Mouse (Mus musculus): ENCODE measurements around the gene Gm11639.

Gene Gm11639

DNA sequence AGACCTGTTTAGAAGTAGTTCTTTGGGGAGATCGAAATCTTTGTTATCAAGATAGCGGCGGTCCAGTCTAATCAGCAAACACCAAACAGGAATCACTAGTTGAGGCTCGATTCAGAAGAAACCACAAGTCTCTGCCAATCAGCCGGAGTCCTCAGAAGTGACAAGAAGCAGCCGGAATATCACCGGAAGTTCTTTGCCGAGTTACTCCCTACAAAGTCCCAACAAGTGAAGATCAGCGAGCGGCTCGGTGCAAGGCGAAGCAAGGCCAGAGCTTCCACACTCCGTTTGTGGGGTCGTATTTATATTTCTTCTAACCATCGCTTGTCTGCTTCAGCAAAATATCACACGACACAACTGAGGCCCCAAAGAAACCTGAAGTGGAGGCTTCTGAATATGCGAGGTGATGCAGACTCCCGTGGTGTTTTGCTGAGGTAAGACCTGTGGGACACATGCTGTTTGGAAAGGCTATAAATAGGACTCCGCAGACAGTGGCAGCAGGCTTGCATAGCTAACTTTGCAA lies 471.3 kb downstream of the Gm11639 start:
- DNase-seq = no peak

DNA sequence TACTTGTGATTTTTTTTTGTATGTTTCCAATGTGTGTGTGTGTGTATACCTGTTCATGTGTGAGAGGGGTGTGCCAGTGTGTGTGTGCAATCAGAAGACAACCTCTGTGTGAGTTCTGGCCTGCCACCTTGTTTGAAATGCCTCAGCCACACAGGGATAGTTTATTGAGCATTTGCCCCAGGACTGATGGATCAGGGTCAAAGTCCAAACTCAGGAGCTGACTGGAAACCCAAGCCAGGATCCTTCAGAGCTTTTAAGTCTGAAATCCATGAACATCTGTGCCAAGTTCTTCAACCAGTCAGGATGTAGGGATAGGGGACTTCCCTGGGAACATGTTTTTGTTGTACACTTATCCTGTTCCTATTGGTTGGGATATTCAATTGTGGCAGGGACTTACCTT lies 472.5 kb downstream of the Gm11639 start:
- DNase-seq = no peak

GRCm38 (mm10) chr11:105159673-105160360 lies 474.3 kb downstream of the Gm11639 start:
- no peak for DNase-seq

DNA sequence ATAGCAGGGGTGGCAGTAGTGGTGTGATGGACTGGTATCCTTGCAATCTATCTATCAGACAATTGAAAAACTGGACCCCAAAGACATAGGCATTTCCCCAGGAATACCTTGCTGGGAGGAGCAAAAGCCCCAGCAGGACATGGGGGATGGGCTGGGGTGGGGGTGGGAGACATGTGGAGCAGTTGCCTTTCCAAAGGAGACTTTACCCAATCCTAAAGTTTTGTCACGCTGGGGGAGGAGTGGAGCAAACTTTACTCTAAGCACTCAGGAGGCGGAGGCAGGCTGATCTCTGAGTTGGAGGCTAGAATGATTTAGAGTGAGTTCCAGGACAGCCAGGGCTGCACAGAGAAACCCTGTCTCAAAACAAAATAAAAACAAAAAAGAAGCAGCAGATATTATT lies 475.9 kb downstream of the Gm11639 start:
- DNase-seq = no peak

GRCm38 (mm10) chr11:105164516-105165510 lies 479.3 kb downstream of the Gm11639 start:
- no peak for DNase-seq

DNA sequence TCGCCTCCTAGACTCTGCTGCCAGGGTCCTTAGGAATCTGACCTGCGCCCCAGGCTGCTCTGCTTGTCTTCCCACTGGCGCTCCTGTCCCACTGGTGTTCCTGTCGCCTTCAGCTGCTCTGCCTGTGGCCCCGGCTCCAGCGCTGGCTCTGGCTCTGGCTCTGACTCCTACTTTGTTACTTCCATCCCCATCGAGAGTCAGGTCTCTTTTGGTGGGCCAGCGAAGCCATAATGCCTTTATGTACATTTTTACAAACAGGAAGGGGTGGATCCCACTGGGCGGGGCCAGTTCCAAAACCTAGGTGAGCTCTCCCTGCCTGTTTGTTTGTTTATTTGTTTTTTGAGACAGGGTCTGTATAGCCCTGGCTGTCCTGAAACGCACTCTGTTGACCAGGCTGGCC lies 481.3 kb downstream of the Gm11639 start:
- DNase-seq = no peak

Measured in right cerebral cortex, adult 18-20 months (tissue).